Mouse (Mus musculus): ENCODE measurements at regions not wholly inside any gene's neighbourhood (a gene's known extent, or its start where the extent isn't known, plus 50 kb on each side); places are given as distances from the start of the nearest gene placed in this dataset.
A peak's percentile ranks its signal among the peaks of the same experiment; 100 is the strongest.
"Not testable (repeated sequence)": the region's sequence is repeated elsewhere in the genome, so short reads cannot be mapped to it uniquely, and the experiment has no call there.

- Histone ChIP-seq H3K27ac (ENCODE audit: insufficient read depth, low read depth, low read length) (no peak overlapping the region), H3K4me1 (ENCODE audit: control insufficient read depth, insufficient read depth, low read length) (no peaks in the 10 kb centered on the region), H3K4me3 (ENCODE audit: insufficient read depth, low read length) (no peak overlapping the region)
- no peak for TF ChIP-seq POLR2A (IDR thresholded peaks at IDR 0.05; ENCODE audit: borderline replicate concordance, low read depth, low read length)
- TF ChIP-seq CTCF (IDR thresholded peaks at IDR 0.05; ENCODE audit: low read depth, low read length), result no peak
Measured at GRCm38 (mm10) chr1:95397188-95397587, 83.8 kb downstream of the Fam174a start.

GRCm38 (mm10) chr1:95399764-95400163, 86.3 kb downstream of the Fam174a start:
- no peak for TF ChIP-seq CTCF (IDR thresholded peaks at IDR 0.05; ENCODE audit: low read depth, low read length)
- TF ChIP-seq POLR2A (IDR thresholded peaks at IDR 0.05; ENCODE audit: borderline replicate concordance, low read depth, low read length), result no peak
- Histone ChIP-seq H3K4me1 (ENCODE audit: control insufficient read depth, insufficient read depth, low read length) (no peaks in the 10 kb centered on the region), H3K4me3 (ENCODE audit: insufficient read depth, low read length) (no peak overlapping the region), H3K27ac (ENCODE audit: insufficient read depth, low read depth, low read length) (no peak overlapping the region)

- TF ChIP-seq POLR2A (IDR thresholded peaks at IDR 0.05; ENCODE audit: borderline replicate concordance, low read depth, low read length) (no peak), CTCF (IDR thresholded peaks at IDR 0.05; ENCODE audit: low read depth, low read length) (no peak)
- H3K4me1 ChIP-seq (ENCODE audit: control insufficient read depth, insufficient read depth, low read length), result no peaks in the 10 kb centered on the region
- no peak overlapping the region for H3K4me3 ChIP-seq (ENCODE audit: insufficient read depth, low read length)
- H3K27ac ChIP-seq (ENCODE audit: insufficient read depth, low read depth, low read length), result no peak overlapping the region
Measured at GRCm38 (mm10) chr1:95422253-95422652, 108.8 kb downstream of the Fam174a start.

GRCm38 (mm10) chr1:95425420-95425819, 112.0 kb downstream of the Fam174a start:
- H3K4me3 ChIP-seq (ENCODE audit: insufficient read depth, low read length), result no peak overlapping the region
- H3K27ac ChIP-seq (ENCODE audit: insufficient read depth, low read depth, low read length), result no peak overlapping the region
- no peak for TF ChIP-seq POLR2A (IDR thresholded peaks at IDR 0.05; ENCODE audit: borderline replicate concordance, low read depth, low read length)
- TF ChIP-seq CTCF (IDR thresholded peaks at IDR 0.05; ENCODE audit: low read depth, low read length), result no peak
- no peaks in the 10 kb centered on the region for H3K4me1 ChIP-seq (ENCODE audit: control insufficient read depth, insufficient read depth, low read length)

GRCm38 (mm10) chr1:95437155-95437554, 123.7 kb downstream of the Fam174a start:
- Histone ChIP-seq H3K4me1 (ENCODE audit: control insufficient read depth, insufficient read depth, low read length) (no peaks in the 10 kb centered on the region), H3K27ac (ENCODE audit: insufficient read depth, low read depth, low read length) (no peak overlapping the region), H3K4me3 (ENCODE audit: insufficient read depth, low read length) (no peak overlapping the region)
- no peak for TF ChIP-seq CTCF (IDR thresholded peaks at IDR 0.05; ENCODE audit: low read depth, low read length)
- TF ChIP-seq POLR2A (IDR thresholded peaks at IDR 0.05; ENCODE audit: borderline replicate concordance, low read depth, low read length), result no peak

GRCm38 (mm10) chr1:95445541-95445940, 132.1 kb downstream of the Fam174a start:
- Histone ChIP-seq H3K4me1 (ENCODE audit: control insufficient read depth, insufficient read depth, low read length) (peaks cover 16% of the 10 kb centered on the region), H3K27ac (ENCODE audit: insufficient read depth, low read depth, low read length) (no peak overlapping the region), H3K4me3 (ENCODE audit: insufficient read depth, low read length) (no peak overlapping the region)
- no peak for TF ChIP-seq POLR2A (IDR thresholded peaks at IDR 0.05; ENCODE audit: borderline replicate concordance, low read depth, low read length)

- H3K27ac ChIP-seq (ENCODE audit: insufficient read depth, low read depth, low read length), result peak overlapping the region; percentile 91
- H3K4me3 ChIP-seq (ENCODE audit: insufficient read depth, low read length), result no peak overlapping the region
- TF ChIP-seq CTCF (IDR thresholded peaks at IDR 0.05; ENCODE audit: low read depth, low read length) (no peak), POLR2A (IDR thresholded peaks at IDR 0.05; ENCODE audit: borderline replicate concordance, low read depth, low read length) (no peak)
Measured at GRCm38 (mm10) chr1:95448962-95449558, 135.6 kb downstream of the Fam174a start.

GRCm38 (mm10) chr1:95450920-95451332, 137.5 kb downstream of the Fam174a start:
- H3K27ac ChIP-seq (ENCODE audit: insufficient read depth, low read depth, low read length), result peak overlapping the region; percentile 93
- H3K4me1 ChIP-seq (ENCODE audit: control insufficient read depth, insufficient read depth, low read length), result peaks cover 16% of the 10 kb centered on the region
- TF ChIP-seq CTCF (IDR thresholded peaks at IDR 0.05; ENCODE audit: low read depth, low read length), result no peak
- TF ChIP-seq POLR2A (IDR thresholded peaks at IDR 0.05; ENCODE audit: borderline replicate concordance, low read depth, low read length), result no peak
- no peak overlapping the region for H3K4me3 ChIP-seq (ENCODE audit: insufficient read depth, low read length)

More at GRCm38 (mm10) chr1:95448962-95449558, 135.6 kb downstream of the Fam174a start:
- peaks cover 16% of the 10 kb centered on the region for H3K4me1 ChIP-seq (ENCODE audit: control insufficient read depth, insufficient read depth, low read length)

- not testable (repeated sequence) for H3K4me3 ChIP-seq (ENCODE audit: insufficient read depth, low read length); H3K27ac ChIP-seq (ENCODE audit: insufficient read depth, low read depth, low read length)
- peaks cover 16% of the 10 kb centered on the region for H3K4me1 ChIP-seq (ENCODE audit: control insufficient read depth, insufficient read depth, low read length)
Measured at GRCm38 (mm10) chr1:95451755-95452154, 138.3 kb downstream of the Fam174a start.

- Histone ChIP-seq H3K27ac (ENCODE audit: insufficient read depth, low read depth, low read length) (no peak overlapping the region), H3K4me1 (ENCODE audit: control insufficient read depth, insufficient read depth, low read length) (peaks cover 10% of the 10 kb centered on the region), H3K4me3 (ENCODE audit: insufficient read depth, low read length) (no peak overlapping the region)
- no peak for TF ChIP-seq CTCF (IDR thresholded peaks at IDR 0.05; ENCODE audit: low read depth, low read length)
- TF ChIP-seq POLR2A (IDR thresholded peaks at IDR 0.05; ENCODE audit: borderline replicate concordance, low read depth, low read length), result no peak
Measured at GRCm38 (mm10) chr1:95454246-95454645, 140.8 kb downstream of the Fam174a start.

- peaks cover 5% of the 10 kb centered on the region for H3K4me1 ChIP-seq (ENCODE audit: control insufficient read depth, insufficient read depth, low read length)
- TF ChIP-seq CTCF (IDR thresholded peaks at IDR 0.05; ENCODE audit: low read depth, low read length) (no peak), POLR2A (IDR thresholded peaks at IDR 0.05; ENCODE audit: borderline replicate concordance, low read depth, low read length) (no peak)
- H3K27ac ChIP-seq (ENCODE audit: insufficient read depth, low read depth, low read length), result peak overlapping the region; percentile 40
- H3K4me3 ChIP-seq (ENCODE audit: insufficient read depth, low read length), result no peak overlapping the region
Measured at GRCm38 (mm10) chr1:95459355-95459754, 145.9 kb downstream of the Fam174a start.

All from bone marrow macrophage, adult 2 months (primary cell).